Mouse (Mus musculus) lung, postnatal 0 days (tissue): ENCODE measurements around the gene 9330182L06Rik.

ENCODE experiments used
- CTCF ChIP-seq: IDR thresholded peaks from 2 replicates; pipeline ENCODE4 v1.5.1; 2016; ENCODE audit warnings: antibody characterized with exemption, mild to moderate bottlenecking
- EP300 ChIP-seq: IDR thresholded peaks from 2 replicates; pipeline ENCODE4 v1.6.1; 2016; ENCODE audit warnings: antibody characterized with exemption, mild to moderate bottlenecking, control low read depth

- TF ChIP-seq EP300 (no peak), CTCF (no peak)
Measured at GRCm38 (mm10) chr5:9296550-9296928, 30.6 kb downstream of the 9330182L06Rik start.
